Mouse (Mus musculus) lung, postnatal 10 days (tissue): ENCODE data around the gene Anks1b.

Source experiments
- DNase-seq: peaks from one replicate; pipeline ENCODE4 v3.0.0; 2021

Gene Anks1b

GRCm38 (mm10) chr10:90757773-90758172 lies 884.5 kb downstream of the Anks1b start:
- no peak for DNase-seq

GRCm38 (mm10) chr10:90759929-90760328 lies 886.6 kb downstream of the Anks1b start:
- DNase-seq = no peak

DNA sequence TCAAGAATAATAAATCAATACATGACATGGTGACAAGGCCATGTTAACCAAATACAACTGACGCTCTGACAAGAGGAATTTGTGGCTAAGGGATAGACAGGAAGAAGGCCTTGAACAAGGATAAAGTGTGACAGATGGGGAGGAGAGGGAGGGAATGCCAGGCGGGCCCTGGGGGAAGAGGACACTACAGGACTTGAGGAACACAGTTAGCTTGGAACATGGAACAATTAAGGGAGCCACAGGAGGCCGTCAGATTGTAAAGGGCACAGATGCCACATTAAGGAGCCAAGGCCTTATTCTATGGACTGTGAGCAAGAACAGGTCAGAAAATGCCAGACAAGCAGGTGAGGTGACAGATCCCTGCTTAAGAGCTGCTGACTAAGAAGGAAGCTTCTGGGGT lies 893.0 kb downstream of the Anks1b start:
- DNase-seq = no peak

DNA sequence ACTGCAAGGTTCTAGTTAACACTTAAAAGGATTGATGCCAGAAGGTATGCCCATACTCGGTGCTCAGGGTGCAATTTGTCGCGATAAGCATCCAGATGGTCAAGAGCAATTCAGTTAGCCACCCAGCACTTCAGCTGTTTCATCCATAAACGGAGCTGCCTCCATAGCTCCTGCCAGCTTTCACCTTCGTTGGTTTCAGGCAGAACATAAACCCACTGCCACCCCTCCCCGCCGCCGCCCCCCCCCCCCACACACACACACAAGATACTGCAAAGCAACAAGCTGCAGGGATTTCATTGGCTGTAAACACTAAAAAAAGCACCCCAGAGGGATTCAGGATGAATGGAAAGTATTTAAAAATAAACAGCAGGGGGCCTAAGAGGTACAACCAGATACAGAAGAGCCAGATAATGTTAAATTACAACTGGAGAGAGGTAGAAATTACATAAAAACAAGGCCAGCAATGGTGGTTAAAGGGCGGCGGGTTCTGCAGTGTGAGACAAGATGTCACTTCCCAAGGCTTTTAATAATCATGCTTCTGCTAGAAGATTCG lies 897.2 kb downstream of the Anks1b start:
- no peak for DNase-seq

GRCm38 (mm10) chr10:90771046-90771445 lies 897.7 kb downstream of the Anks1b start:
- no peak for DNase-seq

DNA sequence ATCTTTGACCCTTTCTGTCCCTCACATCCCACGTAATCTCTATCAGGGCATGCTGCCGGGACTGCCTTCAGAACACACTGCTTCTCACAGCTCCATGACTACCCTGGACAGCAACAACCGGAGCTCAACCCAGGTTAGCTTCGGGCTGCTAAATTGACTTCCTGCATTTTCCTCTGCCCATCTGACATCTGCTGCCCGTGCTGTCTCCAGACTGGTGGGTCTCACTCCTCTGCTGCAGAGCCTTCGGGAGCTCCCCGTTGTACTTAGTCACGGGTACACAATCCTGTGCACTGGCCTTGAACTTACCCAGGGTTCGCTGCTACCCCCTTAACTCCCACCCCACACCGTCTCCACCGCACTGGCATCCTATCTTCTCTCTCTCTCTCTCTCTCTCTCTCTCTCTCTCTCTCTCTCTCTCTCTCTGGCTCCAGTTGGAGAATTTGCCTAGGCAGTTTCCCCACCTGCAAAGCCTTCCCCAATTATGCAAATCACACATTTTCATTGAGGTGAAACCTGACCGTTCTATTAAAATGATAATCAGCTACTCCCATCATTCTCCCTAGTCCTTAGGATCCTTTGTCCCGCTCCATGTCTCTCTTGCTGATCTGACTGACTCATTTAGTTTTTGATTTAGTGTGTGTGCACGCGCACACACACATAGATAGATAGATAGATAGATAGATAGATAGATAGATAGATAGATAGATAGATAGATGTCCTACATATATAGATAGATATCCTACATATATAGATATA lies 898.3 kb downstream of the Anks1b start:
- DNase-seq = no peak

GRCm38 (mm10) chr10:90779561-90780400 lies 906.5 kb downstream of the Anks1b start:
- DNase-seq = no peak

GRCm38 (mm10) chr10:90784981-90785650 lies 911.8 kb downstream of the Anks1b start:
- no peak for DNase-seq

DNA sequence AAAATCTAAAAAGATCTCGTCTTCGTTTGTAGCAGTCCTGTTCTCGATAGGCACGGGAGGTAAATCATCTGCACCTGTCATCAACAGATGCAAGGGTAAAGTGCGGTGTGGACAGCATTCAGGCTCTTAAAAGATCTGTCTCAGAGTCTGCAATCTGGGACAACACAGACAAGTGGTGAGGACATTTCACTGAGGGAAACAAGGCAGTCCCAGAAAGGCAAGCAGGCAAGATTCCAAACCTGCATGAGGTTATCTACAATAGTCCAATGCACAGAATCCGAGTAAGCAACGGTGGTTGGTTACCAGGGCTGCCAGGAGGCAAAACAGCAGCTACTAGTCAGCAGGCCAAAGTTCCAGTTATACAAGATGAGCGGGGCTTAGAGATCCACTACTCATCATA lies 912.4 kb downstream of the Anks1b start:
- no peak for DNase-seq

DNA sequence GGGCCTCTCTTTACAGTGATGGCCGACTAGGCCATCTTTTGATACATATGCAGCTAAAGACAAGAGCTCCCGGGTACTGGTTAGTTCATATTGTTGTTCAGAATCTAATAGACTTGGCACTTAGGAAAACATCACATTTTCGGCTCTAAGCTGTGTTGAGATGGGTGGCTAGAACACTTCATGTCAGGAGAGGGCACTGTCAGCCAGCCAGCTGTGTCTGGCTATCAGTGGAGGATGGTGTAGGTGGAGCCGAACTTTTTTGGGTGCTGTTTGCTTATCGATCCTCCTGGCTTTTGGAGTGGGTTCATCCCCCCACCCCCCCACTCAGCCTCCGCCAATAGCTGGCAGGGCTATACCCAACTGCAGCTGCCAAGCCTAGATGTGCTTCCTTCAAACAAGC lies 929.8 kb downstream of the Anks1b start:
- DNase-seq = no peak

DNA sequence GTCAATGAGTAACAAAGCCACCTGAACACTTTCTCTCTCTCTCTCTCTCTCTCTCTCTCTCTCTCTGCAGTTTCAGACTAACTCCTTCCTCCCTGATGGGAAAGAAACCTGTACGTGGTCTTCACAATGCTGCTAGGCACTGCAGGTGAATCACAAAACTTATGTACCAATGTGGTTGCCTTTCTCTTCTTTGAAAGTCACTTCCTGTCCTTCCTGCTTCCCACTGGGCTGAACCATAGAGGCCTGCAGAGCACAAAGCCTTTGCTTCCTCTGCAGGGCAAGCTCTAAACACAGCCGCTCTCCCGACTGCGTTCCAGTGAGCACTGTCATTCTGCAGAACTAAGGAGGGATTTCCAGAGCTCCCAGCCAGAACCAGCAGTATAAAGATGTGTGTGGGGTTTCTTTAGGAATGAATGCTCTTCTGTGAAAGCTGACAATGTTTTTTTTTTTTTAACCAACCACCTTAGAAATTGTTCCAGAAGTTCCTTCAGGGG lies 931.3 kb downstream of the Anks1b start:
- no peak for DNase-seq

DNA sequence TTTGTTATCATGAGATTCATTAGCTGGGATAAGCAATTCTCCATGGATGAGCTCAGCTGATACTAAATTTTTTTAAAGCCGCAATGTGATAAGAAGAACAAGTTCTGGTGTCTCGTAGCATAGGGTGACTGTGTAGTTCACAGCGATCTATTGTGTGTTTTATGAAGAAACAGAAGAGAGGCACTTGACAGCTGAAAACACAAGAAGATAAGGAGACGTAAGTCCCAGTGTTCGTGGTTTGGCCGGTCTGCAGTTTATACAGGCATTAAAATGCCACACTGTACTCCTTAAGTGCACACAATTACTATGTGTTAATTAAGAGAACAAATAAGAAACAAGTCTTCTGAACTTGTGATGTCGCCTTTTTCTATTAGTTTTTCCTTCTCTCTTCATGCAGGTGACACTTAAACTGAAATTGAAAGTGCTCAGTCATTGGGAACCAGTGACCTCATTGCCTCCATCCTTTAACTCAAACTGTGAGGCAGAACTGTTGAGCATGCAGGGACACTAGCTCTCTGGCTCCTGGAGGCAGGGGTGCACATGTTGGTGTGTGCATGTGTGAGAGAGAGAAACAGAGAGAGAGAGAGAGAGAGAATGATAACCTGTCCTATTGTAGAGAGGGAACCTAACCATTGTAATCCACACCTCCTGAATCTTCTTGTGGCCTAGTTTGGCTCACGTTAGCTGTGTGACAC lies 935.5 kb downstream of the Anks1b start:
- DNase-seq = no peak

- no peak for DNase-seq
These were observed 936.7 kb downstream of the Anks1b start for GRCm38 (mm10) chr10:90809911-90810590.

GRCm38 (mm10) chr10:90811446-90811845 lies 938.1 kb downstream of the Anks1b start:
- no peak for DNase-seq

GRCm38 (mm10) chr10:90813326-90813725 lies 940.0 kb downstream of the Anks1b start:
- DNase-seq = no peak

- DNase-seq = no peak
These were observed 941.1 kb downstream of the Anks1b start for GRCm38 (mm10) chr10:90814412-90814811.

DNA sequence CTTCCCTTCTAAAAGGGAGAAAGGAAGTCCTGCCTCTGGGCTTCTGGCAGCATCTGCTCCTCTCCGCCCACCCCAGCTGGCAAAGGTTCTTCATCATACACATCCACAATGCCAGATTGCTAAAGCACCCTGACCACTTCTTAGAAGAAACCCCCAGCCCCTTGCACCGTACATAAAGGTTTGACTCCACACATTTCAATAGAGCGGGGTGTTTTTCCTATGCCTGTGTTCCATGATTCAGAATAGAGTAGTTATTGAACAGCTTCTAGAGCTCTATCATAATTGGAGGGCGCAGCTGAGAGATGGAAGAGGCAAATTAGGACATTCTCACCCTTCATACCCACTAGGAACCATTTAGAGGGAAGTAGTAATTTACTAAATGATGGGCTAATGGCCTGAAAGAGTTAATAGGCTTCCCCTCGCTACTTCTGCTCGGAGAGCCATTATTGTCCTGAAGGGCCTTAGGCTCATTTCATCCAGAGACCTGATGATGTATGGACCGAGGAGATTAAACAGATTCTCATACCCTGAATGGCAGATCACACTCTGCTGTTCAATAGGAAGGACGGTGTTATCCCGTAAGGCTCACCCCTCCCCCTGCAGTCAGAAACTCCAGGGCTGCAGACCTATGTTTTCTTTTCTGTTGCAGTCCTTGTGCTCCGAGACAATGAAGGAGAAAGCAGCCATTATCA lies 945.1 kb downstream of the Anks1b start:
- no peak for DNase-seq

DNA sequence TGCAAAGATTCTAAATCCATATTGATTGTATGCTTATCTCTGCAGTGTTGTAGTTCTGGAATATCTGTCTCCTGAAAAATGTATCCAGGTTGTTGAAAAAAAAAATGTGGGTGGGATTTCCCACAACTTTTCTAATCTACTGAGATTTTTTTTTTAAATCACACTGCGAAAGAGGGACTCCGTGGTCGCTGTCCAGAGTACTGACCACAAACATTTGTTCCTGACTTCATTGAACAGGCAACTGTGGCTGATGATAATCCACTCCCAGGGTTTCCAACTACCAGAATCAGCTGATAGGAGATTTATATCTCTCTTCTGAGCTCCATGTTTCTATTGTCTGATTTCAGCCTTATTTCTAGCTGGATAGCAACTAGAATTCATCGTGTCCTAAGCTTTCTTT lies 950.1 kb downstream of the Anks1b start:
- peak; percentile 21 for DNase-seq

- no peak for DNase-seq
These were observed 951.4 kb downstream of the Anks1b start for GRCm38 (mm10) chr10:90824692-90825091.

DNA sequence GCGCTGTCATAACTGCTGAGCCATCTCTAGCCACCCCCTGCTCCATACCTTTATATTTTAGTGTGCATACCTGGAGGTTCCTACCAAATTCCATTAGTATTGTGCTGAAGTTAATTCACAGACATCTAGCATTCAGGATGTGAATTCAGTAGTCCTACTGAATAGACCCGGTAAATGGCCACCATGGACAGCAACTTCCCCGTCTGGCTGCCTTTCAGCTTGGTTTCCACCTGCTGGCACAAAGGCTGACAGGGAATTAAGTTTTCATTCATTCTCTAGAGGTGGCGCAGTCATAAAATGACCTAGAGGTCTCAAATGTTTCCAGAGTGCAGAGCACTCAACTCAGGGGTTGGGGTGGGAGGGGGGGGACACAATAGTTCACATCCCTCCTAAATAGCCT lies 953.6 kb downstream of the Anks1b start:
- DNase-seq = peak; percentile 7
